Mouse (Mus musculus) heart, adult 2 months (tissue): ENCODE data around the gene Gins2.

Experiments used
- CTCF ChIP-seq: fragments of 200-600 bp; IDR thresholded peaks from 2 replicates; pipeline ENCODE4 v1.8.1; 2022; ENCODE audit warnings: antibody characterized with exemption, mild to moderate bottlenecking, moderate library complexity
- EP300 ChIP-seq: fragments of 200-500 bp; IDR thresholded peaks from 2 replicates; pipeline ENCODE4 v1.6.1; 2011; ENCODE audit warnings: low read depth, low read length, control low read depth; ENCODE audit not compliant: insufficient read depth
- POLR2A ChIP-seq: fragments of 200-500 bp; IDR thresholded peaks from 2 replicates; pipeline ENCODE4 v1.6.1; 2011; ENCODE audit warnings: mild to moderate bottlenecking, low read depth, low read length, control low read depth; ENCODE audit not compliant: insufficient read depth

DNA sequence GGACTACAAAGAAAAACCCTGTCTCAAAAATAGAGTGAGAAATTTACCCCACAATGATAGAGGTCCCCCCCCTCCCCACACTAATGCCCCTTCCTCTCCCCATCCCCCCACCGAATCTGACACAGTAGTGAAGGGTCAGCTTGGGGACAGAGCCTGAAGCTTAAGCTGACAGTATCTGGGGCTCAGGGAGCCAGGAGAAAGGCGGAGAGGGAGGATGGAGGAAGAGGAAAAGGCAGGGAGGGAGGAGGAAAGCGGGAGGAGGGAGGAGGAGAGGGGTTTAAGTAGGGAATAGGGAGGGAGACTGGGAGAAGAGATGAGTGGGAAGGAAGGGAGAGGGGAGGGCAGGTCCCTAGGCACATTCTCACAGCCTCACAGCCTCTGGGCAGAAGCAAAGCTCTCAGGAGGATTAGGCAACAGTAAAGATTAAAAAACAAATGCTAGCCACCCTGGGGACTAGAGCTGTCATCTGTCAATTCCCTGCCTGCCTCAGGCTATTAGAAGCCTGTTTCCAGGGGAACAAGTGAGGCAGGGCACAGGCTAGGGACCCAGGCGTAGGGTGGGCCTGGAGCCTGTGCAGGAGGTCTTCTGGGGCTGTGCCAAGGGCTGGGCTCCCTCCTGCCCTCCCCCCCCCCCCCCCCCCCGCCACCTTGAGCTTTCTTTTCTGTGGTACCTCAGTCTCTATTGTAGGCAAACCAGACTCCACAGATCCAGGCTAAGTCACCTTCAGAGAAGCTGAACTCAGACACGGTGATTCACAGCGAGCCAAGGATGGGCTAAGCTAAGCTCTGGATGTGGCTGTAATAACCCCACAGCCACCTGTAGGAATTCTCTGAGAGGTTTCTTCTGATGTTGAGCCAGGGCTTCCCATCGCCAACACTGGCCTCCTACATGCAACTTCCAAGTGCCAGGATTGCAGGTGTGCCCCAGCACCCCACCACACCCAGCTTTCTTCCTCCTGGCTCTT lies 27.8 kb upstream of the Gins2 start:
- TF ChIP-seq EP300 = no peak
- TF ChIP-seq CTCF = no peak
- no peak for TF ChIP-seq POLR2A
